Mouse (Mus musculus): ENCODE results near the gene Irx6.

Gene Irx6

DNA sequence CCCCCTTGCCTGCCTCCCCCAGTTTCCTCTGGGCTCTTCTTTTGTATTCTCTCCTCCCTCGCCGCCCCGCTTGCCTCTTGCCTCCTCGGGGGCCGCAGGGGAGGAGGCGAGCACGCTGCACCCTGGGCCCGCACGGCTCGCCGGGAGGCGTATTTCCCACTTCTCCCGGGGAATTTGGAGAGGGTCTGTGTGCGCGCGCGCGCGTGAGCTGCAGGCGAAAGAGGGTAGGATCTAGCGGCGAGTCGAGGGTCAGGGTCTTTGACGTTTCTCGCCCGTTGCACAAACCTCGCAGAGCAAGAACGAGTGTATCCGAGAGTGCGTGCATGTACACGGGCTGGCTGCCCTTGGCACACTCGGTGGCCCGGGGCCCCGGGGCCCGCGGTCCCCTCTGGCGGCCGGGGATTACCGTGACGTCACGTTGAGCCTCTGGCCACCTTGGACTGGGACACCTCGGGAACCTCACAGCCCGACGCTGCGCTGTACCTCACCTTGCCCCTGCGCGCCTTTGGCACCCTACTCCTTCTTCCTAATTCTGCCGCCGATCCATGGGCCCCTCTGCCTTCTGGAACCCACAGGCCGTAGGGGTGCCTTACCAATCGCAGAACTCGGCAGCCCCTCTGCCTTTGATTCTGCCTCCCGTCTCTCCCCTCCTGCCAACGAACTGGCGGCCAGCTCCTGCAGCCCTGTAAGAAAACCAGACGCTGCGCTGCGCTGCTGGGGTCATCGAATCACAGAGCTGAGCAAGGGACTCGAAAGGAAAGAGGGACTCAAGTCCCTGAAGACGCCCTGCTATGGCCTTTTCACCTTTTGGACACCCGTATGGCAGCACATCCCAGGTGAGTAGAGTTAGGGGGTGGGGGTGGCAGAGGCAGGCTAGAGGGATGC, at the start of gene Irx6:
Gene Irx6, plus strand, starts transcription at position 45 of the 885 bp plus-strand sequence.
- POLR2A ChIA-PET, result interaction anchor here in 1 of 4 experiments (0.8 to 2.4 kb wide), 3 partner anchors 11 to 308 kb away, joined by 3 to 6 read pairs (median 3); no protein-coding TSS in a partner anchor
- CTCF ChIA-PET, result interaction anchor here in 2 of 4 experiments (0.6 to 2.4 kb wide), 14 partner anchors 12 to 1109 kb away, joined by 3 to 7 read pairs (median 4); no protein-coding TSS in a partner anchor

DNA sequence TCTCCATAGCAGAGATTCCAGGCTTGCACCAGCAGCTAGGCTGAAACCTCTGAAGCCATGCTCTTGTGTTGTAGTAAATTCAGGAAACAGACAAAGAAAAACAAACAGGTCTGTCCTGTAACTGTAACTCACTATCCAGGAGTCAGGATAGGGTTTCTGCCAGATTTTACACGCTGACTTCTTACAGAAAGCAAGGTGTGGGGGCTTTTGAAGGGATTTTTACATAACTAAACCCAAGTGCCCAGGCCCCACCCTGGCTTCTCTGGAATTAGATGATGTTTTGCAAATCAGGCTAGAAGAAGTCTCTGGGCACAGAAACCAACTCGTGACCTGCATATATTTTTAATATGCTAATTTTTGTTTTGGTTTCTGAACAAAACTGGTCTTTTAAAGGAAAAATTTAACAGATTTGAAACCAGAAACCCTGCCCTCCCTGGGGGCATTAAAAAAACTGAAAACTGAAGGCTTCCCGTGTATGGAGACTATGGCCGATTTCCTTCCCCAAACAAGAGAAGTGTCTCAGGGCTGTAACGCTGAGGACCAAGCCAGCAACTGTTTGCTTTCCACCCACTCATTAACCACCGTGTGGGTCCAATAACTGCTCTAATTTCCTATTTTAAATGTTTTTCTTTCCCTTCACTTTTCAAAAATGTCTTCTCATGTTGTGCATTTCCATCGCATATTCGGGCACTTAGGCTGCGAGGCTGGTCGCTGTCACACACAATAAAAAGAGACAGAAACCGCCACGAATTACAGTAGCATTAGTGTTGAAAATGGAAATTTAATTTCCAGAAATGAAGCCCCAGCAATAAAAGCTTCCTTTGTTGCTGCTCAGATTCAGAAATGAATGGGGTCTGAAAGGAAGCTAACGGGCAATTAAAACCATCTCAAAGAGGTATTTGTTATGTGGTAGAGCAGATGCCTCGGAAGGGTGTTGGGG, 45.1 kb upstream of the Irx6 start:
- ChIA-PET CTCF (interaction anchor here in 1 of 4 experiments (0.8 kb wide), 1 partner anchor 62 kb away, joined by 3 read pairs; no protein-coding TSS in a partner anchor), POLR2A (no interaction called here)

DNA sequence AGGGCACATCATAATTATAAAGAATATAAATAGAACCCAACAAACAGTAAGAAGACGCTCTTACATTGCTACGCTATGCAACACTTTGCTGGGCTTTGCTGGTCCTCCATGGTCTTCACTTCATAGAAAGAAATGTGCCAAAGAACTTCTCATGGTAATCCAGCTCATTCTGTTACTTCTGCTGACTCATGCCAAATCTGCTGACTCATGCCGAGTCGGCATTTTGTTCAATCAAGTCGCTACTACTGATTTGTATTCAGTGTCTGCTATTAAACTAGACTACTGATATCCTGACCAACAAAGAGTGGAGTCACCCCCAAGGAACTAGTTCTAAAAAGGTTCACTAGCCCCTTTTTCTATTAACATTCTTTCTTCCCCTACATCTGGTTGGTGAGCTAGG, 40.9 kb upstream of the Irx6 start:
- CTCF ChIA-PET, result no interaction called here
- POLR2A ChIA-PET, result no interaction called here

DNA sequence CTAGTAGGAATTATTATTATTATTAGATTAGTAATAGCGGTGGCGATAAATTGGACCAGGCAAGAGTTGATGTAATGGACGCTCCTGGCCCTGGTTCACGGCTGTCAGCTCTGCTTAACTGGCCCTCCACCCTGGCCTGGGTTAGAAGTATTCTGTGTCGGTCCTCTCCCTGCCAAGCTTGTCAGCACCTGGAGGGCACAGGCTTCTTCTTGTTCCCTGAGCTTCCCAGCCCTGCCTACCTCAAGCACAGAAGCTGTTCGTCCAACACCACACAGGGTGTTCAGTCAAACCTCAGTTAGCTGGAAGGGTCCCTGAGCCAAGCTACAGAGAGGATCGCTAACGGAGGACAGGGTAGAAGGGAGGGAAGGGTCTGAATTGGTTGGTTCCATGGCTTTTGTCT, 33.3 kb upstream of the Irx6 start:
- CTCF ChIA-PET, result no interaction called here
- POLR2A ChIA-PET, result no interaction called here

DNA sequence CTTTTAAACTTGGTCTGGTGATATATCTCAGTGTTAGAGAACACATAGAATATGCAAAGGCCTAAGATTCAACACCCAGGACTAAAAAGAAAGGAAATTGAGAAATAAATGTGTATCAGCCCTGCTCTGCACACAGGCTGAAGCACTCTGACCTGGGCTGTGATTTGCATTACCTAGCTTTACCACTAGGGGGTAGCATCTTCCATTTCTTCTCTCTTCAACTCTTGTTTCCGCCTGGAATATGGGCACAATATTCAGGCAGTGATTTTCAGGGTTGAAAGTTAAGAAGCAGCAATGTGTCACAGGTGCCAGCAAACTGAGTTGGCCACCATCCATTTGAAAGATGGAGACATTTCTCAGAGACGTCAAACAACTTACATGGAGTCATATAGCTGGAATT, 27.5 kb upstream of the Irx6 start:
- CTCF ChIA-PET, result interaction anchor here (0.5 to 2.1 kb wide), 15 partner anchors 9 to 188 kb away, joined by 3 to 20 read pairs (median 4); no protein-coding TSS in a partner anchor
- POLR2A ChIA-PET, result interaction anchor here in 1 of 4 experiments (0.5 to 1.4 kb wide), 2 partner anchors 27 to 154 kb away, joined by 3 read pairs; no protein-coding TSS in a partner anchor

DNA sequence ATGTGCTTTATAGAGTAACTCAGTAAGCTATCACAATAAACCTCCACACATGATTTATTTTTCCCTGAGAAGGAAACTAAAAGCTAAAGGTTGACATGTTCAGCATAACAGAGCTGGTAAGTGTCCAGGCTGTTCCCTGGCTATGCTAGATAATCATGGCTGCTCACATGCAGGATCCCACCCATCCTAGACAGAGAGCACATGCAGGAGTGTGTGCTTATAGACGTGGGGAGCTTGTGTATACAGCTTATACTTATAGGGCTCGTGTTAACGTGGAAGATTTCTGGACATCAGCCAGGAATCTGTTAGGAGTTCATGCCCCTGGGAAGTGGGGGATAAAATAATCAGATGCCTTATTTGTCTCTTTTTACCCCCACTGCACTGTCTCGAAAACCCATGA, 9.9 kb upstream of the Irx6 start:
- CTCF ChIA-PET, result interaction anchor here in 1 of 4 experiments (1.2 kb wide), 1 partner anchor 9 kb away, joined by 3 read pairs; no protein-coding TSS in a partner anchor
- POLR2A ChIA-PET, result no interaction called here

DNA sequence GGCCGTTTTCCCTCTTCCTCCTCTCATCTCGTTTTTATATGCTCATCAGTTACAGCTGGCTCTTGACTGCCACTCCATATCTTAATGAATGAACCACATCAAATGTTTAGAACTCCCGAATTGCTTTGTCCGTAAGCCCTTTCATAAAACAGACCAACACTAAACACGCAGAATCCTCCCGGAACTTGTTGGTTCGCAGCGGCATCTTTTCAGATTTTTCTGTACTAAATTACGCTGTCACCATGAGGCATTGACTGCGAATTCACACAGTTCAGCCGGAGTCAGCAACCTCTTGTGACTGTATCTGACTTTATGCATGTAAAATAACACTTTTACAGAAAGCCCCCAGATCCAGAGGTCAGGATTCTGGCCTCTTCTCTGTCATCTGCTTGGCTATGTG, 3.9 kb upstream of the Irx6 start:
- POLR2A ChIA-PET, result no interaction called here
- CTCF ChIA-PET, result no interaction called here

DNA sequence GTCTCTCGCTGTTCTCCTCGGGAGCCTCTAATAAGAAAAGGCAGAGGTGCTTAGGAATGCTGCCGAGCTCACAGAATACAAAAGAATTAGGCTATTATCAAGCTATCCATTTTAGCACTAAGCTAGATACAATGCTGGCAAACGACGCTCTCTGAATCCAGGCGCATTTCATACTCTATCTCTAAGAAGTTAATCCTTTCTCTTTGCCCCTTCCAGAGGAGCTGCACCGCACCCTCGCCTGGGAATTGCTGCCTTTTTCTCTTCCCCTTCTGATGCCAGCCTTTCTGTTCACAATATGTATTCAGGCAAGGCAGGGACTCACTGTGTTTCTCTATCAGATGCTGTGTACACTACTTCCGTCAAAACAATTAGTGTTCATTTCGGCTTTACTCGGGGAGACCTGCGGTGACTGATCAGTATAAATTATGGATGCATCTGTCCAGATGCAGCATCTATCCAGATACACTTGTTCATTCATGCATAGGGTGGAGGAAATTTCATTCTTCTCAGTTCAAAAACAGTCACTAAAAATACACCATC, 3.4 kb upstream of the Irx6 start:
- CTCF ChIA-PET, result no interaction called here
- POLR2A ChIA-PET, result no interaction called here

DNA sequence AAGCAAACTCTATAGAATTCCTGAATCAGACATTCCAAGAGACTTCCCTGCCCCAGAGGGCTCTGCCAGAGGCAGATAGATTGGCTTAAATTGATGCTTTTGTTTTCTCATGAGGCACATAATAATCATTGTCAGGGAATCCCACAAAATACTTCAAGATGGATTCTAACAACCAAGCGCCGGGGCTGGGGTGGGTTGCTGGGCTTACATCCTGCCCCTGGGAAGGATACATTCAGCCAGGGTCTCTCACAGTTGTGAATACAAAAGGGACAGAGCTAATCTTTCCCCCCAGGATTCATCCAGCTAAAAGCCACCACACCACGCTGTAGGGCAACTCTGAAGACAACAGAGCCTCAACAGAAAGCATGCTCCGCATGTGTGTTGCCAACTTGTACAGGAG, 2.2 kb upstream of the Irx6 start:
- ChIA-PET POLR2A (no interaction called here), CTCF (no interaction called here)

DNA sequence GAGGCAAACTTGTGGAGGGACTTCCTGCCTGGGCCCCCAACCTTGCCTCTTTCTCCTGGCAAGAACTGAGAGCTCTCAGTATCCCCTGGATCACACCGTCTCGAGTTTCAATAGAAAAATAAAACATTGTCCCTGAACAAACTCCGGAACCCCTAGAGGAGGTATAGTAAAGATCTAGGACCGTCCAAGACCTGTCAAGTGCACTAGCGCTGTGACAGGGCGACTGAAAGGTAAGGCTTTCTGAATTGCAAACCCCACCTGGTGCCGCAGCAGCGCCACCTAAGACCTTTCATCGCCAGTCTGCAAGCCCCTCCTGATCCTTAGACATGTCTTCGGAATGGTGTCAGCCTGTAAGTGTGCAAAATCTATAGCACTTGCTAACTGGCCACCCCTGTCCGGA, 987 bp upstream of the Irx6 start:
- CTCF ChIA-PET, result interaction anchor here (0.6 to 2.4 kb wide), 25 partner anchors 9 to 1478 kb away, joined by 3 to 11 read pairs (median 3); no protein-coding TSS in a partner anchor
- POLR2A ChIA-PET, result interaction anchor here in 3 of 4 experiments (0.5 to 1.0 kb wide), 5 partner anchors 10 to 415 kb away, joined by 3 to 6 read pairs (median 3); no protein-coding TSS in a partner anchor

DNA sequence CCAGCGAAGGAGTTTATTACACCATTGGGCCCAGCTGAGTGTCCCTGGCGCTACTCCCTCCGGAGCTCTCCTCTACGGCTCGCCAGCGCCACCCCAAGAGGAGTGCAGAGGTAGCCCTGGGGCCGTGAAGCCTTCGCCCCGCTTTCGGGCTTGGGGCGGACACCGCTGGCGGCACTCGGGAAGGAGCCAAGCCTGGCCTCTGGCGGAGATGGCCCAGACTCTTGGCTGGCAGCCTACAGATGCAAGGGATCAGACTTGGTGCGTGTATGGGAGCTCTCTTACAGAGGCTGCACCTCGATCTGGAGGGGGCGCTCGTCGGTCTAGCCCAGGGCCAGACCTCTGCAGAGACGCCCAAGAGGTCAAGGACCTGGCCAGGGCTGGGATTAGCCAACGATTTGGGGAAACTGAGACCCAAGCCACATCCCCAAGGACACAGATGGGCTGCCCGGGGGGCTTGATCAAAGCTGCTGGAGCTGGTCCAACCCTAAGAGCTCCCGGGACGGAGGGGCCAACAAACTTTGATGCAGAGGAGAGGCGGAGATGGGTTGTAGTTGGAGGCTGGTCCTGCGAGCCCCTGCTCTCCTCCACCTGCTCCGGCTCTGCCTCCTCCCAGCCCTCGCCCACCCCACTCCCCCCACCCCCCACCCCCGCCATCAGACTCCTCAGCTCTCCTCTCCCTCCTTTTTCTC, 389 bp upstream of the Irx6 start:
- POLR2A ChIA-PET, result interaction anchor here in 1 of 4 experiments (0.6 to 1.0 kb wide), 4 partner anchors 11 to 97 kb away, joined by 3 read pairs; no protein-coding TSS in a partner anchor
- CTCF ChIA-PET, result interaction anchor here (0.6 to 2.4 kb wide), 28 partner anchors 10 to 1479 kb away, joined by 3 to 11 read pairs (median 3); no protein-coding TSS in a partner anchor

DNA sequence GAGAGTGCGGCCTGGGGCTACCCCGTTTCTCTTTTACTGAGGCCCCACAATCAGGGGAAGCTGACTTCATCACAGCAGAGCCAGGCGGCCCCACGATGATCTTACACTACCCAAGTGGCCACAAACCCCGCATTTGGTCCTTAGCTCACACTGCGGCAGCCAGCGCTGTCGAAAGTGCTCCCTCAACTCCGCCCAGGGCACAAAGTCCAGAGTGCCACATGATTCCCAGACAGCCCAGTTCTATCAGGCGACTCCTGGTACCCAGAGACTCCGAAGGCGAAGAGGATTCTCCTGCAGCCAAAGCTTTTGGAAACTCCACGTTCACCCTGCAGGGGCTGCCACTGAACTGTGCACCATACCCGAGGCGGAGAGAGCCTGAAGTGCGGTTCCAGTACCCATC, 4.3 kb downstream of the Irx6 start:
- ChIA-PET CTCF (no interaction called here), POLR2A (no interaction called here)

DNA sequence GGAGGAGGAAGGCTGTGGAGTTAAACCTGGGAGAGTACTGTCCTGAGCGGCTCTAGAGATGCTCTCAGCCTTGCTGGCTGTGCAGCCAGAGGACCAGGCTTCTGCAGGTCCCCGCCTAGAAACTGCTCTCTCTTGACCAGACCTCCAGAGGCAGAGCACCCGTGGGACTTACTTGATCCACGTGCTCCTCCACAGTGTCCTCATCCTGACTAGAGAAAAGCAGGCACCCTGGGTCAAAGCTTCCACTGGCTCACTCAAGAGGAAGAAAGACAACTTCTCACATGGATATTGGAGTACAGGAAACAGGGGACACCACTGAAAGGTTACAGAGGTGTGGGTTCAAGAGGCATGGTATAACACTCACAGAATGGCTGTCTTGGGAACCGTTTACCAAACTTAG, 23.3 kb downstream of the Irx6 start:
- ChIA-PET CTCF (no interaction called here), POLR2A (no interaction called here)

DNA sequence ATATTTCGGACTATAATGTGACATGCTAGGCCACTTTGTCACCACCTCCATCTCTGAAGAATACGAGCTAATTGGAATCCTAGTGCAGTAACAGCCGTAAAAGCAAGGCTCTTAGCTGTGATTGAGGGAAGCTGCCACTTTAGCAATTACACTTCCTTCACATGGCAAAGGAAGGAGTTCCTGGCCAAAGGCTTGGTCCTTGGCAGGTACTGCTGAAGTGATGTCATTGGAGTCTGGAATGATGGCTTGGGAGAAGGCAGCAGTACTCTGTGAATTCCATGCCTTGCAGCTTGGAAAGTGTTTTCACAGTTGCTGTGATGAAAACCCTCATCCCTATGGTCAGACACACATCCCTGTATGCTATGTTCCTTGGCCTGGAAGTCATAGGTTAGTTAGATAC, 24.3 kb downstream of the Irx6 start:
- ChIA-PET POLR2A (no interaction called here), CTCF (no interaction called here)

DNA sequence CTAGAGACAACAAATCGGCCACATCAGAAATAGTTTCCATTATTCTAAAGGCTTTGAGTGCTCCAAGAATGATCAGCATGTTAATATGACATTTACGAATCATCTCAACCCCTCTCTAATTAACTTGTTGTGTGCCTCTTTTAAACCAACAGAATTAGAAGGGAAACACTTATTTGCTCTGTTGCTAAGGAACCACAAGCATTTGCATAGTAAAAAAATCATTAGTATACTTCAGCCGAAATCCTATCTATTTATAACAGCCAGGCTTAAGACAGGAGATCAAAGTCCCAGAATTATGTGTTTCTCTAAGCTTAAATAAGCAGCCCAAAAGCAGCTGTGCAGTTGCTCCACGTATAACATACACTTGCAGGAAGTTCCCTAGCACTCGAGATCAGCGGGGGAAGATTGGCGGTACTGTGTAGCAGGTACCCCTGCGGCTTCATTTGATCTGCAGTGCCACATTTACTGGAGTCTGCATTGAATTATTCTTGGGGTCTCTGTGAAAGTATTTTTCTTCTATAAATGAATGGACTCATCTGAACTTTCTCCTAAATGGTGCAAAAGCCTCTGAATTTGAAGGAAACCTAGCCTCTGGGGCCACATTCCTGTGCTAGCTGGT, 25.9 kb downstream of the Irx6 start:
- ChIA-PET CTCF (no interaction called here), POLR2A (no interaction called here)

DNA sequence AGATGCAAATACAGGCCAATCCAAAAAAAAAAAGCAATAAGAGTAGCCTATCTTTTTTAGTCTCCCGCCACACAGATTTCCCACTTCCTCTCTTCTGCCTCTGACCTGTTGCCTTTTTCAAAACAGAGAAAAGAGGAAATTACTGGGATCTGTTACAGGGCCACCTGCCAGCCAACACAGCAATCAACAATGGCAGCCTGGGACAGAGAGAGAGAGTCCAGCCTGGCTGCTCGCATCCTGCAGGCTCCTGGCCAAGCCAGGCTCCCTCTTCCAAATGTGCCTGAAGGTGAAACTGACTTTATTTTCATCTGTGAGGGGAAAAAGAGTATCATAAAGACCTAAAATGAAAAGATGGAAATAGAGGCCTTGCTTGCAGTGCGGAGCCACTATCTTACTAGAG, 29.3 kb downstream of the Irx6 start:
- POLR2A ChIA-PET, result interaction anchor here in 1 of 4 experiments (0.5 kb wide), 1 partner anchor 577 kb away, joined by 8 read pairs; no protein-coding TSS in a partner anchor
- CTCF ChIA-PET, result no interaction called here

DNA sequence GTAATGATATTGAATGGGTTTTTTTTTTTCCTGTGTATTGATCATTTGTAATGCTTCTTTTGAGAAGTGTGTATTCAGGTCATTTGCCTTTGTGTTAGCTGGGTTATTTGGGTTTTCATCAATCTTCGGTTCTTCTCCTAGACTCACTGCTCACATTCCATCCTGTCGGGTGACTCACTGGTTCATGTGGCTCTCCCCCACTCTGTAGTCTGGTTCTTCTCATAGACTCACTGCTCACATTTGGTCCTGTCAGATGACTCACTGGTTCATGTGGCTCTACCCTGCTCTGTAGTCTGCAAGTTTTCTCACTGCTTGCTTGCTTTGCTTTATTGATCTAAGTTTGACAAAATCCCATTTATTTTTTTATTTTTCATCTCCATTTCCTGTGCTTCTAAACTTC, 32.2 kb downstream of the Irx6 start:
- CTCF ChIA-PET, result no interaction called here

DNA sequence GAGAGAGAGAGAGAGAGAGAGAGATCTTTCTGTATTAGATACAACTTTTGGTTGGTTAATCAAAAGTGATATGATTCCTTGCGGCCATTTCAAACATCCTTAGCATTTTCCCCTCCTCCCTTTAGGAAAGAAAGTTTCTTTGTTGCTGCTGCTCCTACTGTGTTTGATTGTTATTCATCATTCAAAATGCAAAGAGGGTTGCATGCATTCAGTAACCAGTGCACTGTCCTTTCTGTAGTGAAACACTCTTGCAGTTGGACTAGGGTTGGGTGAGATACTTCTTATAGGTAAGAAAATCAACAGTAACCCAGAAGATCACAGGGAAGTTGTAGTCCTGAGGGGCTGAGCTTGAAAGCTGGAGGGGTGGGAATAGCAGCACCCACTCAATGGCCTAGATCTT, 39.2 kb downstream of the Irx6 start:
- CTCF ChIA-PET, result no interaction called here

More for the DNA sequence above, 32.2 kb downstream of the Irx6 start:
- POLR2A ChIA-PET, result interaction anchor here in 1 of 4 experiments (0.5 kb wide), 1 partner anchor 461 kb away, joined by 3 read pairs; no protein-coding TSS in a partner anchor

More for the DNA sequence above, 39.2 kb downstream of the Irx6 start:
- POLR2A ChIA-PET, result no interaction called here
